Mouse (Mus musculus) thymus, postnatal 10 days (tissue): ENCODE results near the gene Colgalt2.

ENCODE experiments used
- DNase-seq, 2 experiments: peaks; one replicate each; pipeline ENCODE4 v3.0.0; 2021; ENCODE audit warnings: low spot score in 2 of 2

Gene Colgalt2

GRCm38 (mm10) chr1:152536416-152537018 is 136.9 kb downstream of the Colgalt2 start:
- DNase-seq, result no peak

- DNase-seq, result no peak
Observed at GRCm38 (mm10) chr1:152537186-152537585, 137.6 kb downstream of the Colgalt2 start.

- DNase-seq, result no peak
Observed at GRCm38 (mm10) chr1:152538817-152539216, 139.2 kb downstream of the Colgalt2 start.

- no peak for DNase-seq
Observed at GRCm38 (mm10) chr1:152540304-152540887, 140.8 kb downstream of the Colgalt2 start.

- no peak for DNase-seq
Observed at GRCm38 (mm10) chr1:152542747-152543378, 143.2 kb downstream of the Colgalt2 start.

- no peak for DNase-seq
Observed at GRCm38 (mm10) chr1:152543449-152544159, 144.0 kb downstream of the Colgalt2 start.

- DNase-seq, result no peak
Observed at GRCm38 (mm10) chr1:152549061-152549738, 149.6 kb downstream of the Colgalt2 start.

- DNase-seq, result no peak
Observed at GRCm38 (mm10) chr1:152550544-152550943, 150.9 kb downstream of the Colgalt2 start.

GRCm38 (mm10) chr1:152550973-152551372 is 151.3 kb downstream of the Colgalt2 start:
- no peak for DNase-seq

GRCm38 (mm10) chr1:152553912-152554547 is 154.4 kb downstream of the Colgalt2 start:
- no peak for DNase-seq

- no peak for DNase-seq
Observed at GRCm38 (mm10) chr1:152555944-152556573, 156.4 kb downstream of the Colgalt2 start.

- no peak for DNase-seq
Observed at GRCm38 (mm10) chr1:152556576-152557281, 157.1 kb downstream of the Colgalt2 start.
